Mouse (Mus musculus) lung, postnatal 0 days (tissue): ENCODE measurements around the gene Spint2. TPM values are rescaled to one million over a fixed set of nuclear protein-coding genes. Genes with fewer than 3 reads are reported as not detected.

Source experiments
- ATAC-seq: fragments of 200-750 bp; cut with Nextera tagmentation; 2 replicates; pipeline ENCODE4 v1.8.0; 2017; ENCODE audit warnings: moderate library complexity
- DNase-seq: peaks from one replicate; pipeline ENCODE4 v3.0.0-alpha.2; 2016; ENCODE audit warnings: low spot score
- H3K27ac ChIP-seq: fragments of 300-500 bp; sonication (generic); 2 replicates; pipeline ENCODE4 v1.5.1; 2014; ENCODE audit warnings: antibody characterized with exemption, mild to moderate bottlenecking, low read length, mixed read lengths
- H3K27me3 ChIP-seq: fragments of 300-500 bp; sonication (generic); replicated peaks from 2 replicates; pipeline ENCODE4 v1.6.1; 2014; ENCODE audit warnings: low read length, mixed read lengths; ENCODE audit not compliant: insufficient read depth
- H3K36me3 ChIP-seq: fragments of 300-500 bp; sonication (generic); 2 replicates; pipeline ENCODE4 v1.6.1; 2014; ENCODE audit warnings: low read length, mixed read lengths; ENCODE audit not compliant: insufficient read depth
- H3K4me1 ChIP-seq: fragments of 300-500 bp; sonication (generic); 2 replicates; pipeline ENCODE4 v1.6.1; 2014; ENCODE audit warnings: antibody characterized with exemption, low read depth, low read length, mixed read lengths; ENCODE audit not compliant: insufficient read depth
- H3K4me2 ChIP-seq: fragments of 300-500 bp; sonication (generic); replicated peaks from 2 replicates; pipeline ENCODE4 v1.6.1; 2014; ENCODE audit warnings: low read depth, mild to moderate bottlenecking, low read length, moderate library complexity, mixed read lengths
- H3K4me3 ChIP-seq: fragments of 300-500 bp; sonication (generic); 2 replicates; pipeline ENCODE4 v1.5.1; 2014; ENCODE audit warnings: low read depth, low read length
- H3K9ac ChIP-seq: fragments of 300-500 bp; sonication (generic); replicated peaks from 2 replicates; pipeline ENCODE4 v1.6.1; 2014; ENCODE audit warnings: low read depth, mild to moderate bottlenecking
- H3K9me3 ChIP-seq: fragments of 300-500 bp; sonication (generic); 2 replicates; pipeline ENCODE4 v1.6.1; 2016; ENCODE audit warnings: low read length, mixed read lengths
- CTCF ChIP-seq: IDR thresholded peaks from 2 replicates; pipeline ENCODE4 v1.5.1; 2016; ENCODE audit warnings: antibody characterized with exemption, mild to moderate bottlenecking
- EP300 ChIP-seq: IDR thresholded peaks from 2 replicates; pipeline ENCODE4 v1.6.1; 2016; ENCODE audit warnings: antibody characterized with exemption, mild to moderate bottlenecking, control low read depth
- WGBS: fragments of 180-500 bp; shearing (Covaris S2); extraction: QIAGEN DNeasy Blood & Tissue Kit; methylation state at CpG from one replicate; pipeline ENCODE4 v1.1.7; 2014; 5-methylcytosine and 5-hydroxymethylcytosine counted together
- polyA plus RNA-seq: library from polyadenylated mRNA; unstranded; fragments of >200 nt; fragmentation: Nextera tagmentation; extraction: Ambion mirVana; gene quantifications from 2 replicates; pipeline ENCODE4 v1.2.1, GENCODE M21; 2015

The Spint2 gene
- polyA plus RNA-seq, 1 experiment from 2014 or later: 429 TPM

DNA sequence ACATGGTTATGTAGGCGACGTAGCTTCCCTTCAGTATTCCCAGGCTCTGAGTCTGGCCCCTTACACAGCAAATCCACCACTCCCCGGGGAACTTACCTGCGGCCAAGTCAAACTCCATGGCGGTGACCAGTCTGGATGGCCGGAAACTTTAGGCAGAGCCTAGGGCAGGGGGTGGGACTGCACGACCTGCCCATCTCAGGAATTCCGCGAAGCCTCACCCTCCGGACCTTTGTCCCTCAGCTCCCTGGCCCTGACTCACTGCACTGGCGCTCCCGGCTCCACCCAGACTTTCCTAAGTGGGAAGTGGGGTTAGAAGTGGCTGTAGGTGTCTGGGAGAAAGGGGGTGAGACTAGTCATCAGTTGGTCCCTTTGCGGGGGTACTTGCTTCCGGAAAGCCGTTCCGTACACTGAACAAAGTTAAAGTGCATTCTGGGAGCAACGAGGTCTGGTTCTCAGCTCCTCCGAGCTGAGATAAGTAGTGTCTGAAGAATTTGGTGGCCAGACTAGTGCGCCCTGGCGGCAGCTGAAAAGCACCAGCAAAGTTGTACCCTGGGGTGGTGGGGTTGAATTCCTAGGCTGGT, 33.4 kb downstream of the Spint2 start, which contains the start of gene 2200002D01Rik:
Gene 2200002D01Rik, minus strand, starts transcription at position 206 of the 581 bp plus-strand sequence.
- 26% methylated on average over 20 of the region's 20 CpGs for WGBS
- H3K9me3 ChIP-seq: no peaks in the 10 kb centered on the region
- H3K4me3 ChIP-seq: peak within 1 kb of the TSS; percentile 41
- DNase-seq (peak; percentile 87), ATAC-seq (peak; percentile 91)
- peak; percentile 53 for TF ChIP-seq CTCF
- TF ChIP-seq EP300: peak; percentile 82
- peak within 1 kb of the TSS; percentile 95 for H3K27ac ChIP-seq
- H3K4me1 ChIP-seq: peaks cover 8% of the 10 kb centered on the region
- peak within 1 kb of the TSS; percentile 46 for H3K9ac ChIP-seq
- no peaks in the 10 kb centered on the region for H3K27me3 ChIP-seq
- no peaks in the 10 kb centered on the region; the same call in 1 of the 2 replicates for H3K36me3 ChIP-seq
- H3K4me2 ChIP-seq: peak within 1 kb of the TSS; percentile 71

DNA sequence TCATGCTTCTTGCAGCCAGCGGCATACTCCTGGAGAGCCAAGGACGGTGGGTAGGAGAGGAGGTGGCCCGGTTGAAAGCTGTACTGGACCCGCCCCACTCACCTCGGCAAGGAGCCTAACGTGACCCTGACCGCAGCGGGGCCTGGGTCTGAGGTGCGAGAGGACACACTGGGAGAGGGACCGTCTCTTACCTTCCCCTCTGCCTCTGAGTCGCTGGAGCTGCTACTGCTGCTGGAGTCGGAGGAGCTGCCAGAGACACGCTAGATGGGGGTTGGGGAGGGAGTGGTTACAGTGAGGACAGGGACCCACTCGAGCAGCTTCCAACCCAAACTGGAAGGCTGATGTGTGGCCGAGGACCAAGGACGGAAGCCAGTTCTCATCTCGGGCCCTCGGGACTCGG, 34.0 kb downstream of the Spint2 start:
- ATAC-seq (peak; percentile 16), DNase-seq (no peak)
- Histone ChIP-seq H3K27me3 (no peaks in the 10 kb centered on the region), H3K4me3 (peak overlapping the region; percentile 41), H3K4me1 (peaks cover 8% of the 10 kb centered on the region), H3K36me3 (no peaks in the 10 kb centered on the region; the same call in 1 of the 2 replicates), H3K9ac (peak overlapping the region; percentile 46), H3K9me3 (no peaks in the 10 kb centered on the region), H3K27ac (peak overlapping the region; percentile 95), H3K4me2 (peak overlapping the region; percentile 71)
- no peak for TF ChIP-seq CTCF
- no peak for TF ChIP-seq EP300
- WGBS: 20% methylated on average over 19 of the region's 19 CpGs

GRCm38 (mm10) chr7:29247314-29247700, 34.4 kb downstream of the Spint2 start:
- Histone ChIP-seq H3K9ac (peak overlapping the region; percentile 46), H3K4me1 (peaks cover 8% of the 10 kb centered on the region), H3K27me3 (no peaks in the 10 kb centered on the region), H3K4me2 (peak overlapping the region; percentile 71), H3K36me3 (no peaks in the 10 kb centered on the region; the same call in 1 of the 2 replicates), H3K4me3 (peak overlapping the region; percentile 41), H3K9me3 (no peaks in the 10 kb centered on the region), H3K27ac (peak overlapping the region; percentile 95; the same call in 1 of the 2 replicates)
- peak; percentile 33 for ATAC-seq
- peak; percentile 83 for DNase-seq
- no peak for TF ChIP-seq EP300
- TF ChIP-seq CTCF: peak; percentile 96
- WGBS: 28% methylated on average over 16 of the region's 16 CpGs

GRCm38 (mm10) chr7:29246619-29247313, 34.9 kb downstream of the Spint2 start:
- no peaks in the 10 kb centered on the region for H3K9me3 ChIP-seq
- 0 out of 2 replicates have a peak overlapping the region, but pooled peaks have one; percentile 21 for H3K27ac ChIP-seq
- H3K36me3 ChIP-seq: no peaks in the 10 kb centered on the region; the same call in 1 of the 2 replicates
- no peak overlapping the region for H3K9ac ChIP-seq
- peaks cover 8% of the 10 kb centered on the region for H3K4me1 ChIP-seq
- TF ChIP-seq CTCF: no peak; the same call in 1 of the 2 replicates
- no peak for TF ChIP-seq EP300
- H3K4me3 ChIP-seq: peak overlapping the region; percentile 41; the same call in 1 of the 2 replicates
- peak overlapping the region; percentile 71 for H3K4me2 ChIP-seq
- H3K27me3 ChIP-seq: no peaks in the 10 kb centered on the region
- DNase-seq: no peak
- no peak for ATAC-seq
- WGBS: 68% methylated on average over 21 of the region's 21 CpGs

DNA sequence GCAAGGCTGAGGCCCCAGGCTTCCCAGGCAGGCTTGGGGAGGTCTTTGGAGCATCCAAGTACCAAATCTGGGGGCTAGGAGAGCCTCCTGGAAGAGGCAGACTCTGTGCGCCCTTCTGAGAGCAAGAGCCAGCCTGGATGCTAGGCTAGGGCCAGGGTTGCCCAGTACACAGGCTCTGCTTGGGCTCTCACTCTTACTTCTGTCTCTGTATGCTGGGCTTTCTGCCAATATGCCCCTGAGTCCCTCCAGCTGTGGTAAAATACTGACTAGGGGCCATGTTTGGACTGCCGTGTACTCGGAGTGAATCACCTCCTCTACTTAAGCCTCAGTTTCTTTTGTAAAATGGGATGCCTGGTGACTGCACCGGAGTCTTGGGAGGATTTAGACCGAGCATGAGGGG, 35.7 kb downstream of the Spint2 start:
- Histone ChIP-seq H3K9me3 (no peaks in the 10 kb centered on the region), H3K4me3 (no peak overlapping the region), H3K4me1 (peaks cover 8% of the 10 kb centered on the region), H3K27ac (no peak overlapping the region), H3K9ac (no peak overlapping the region), H3K4me2 (no peak overlapping the region), H3K36me3 (no peaks in the 10 kb centered on the region; the same call in 1 of the 2 replicates), H3K27me3 (no peaks in the 10 kb centered on the region)
- ATAC-seq: no peak
- peak; percentile 62 for DNase-seq
- TF ChIP-seq CTCF (no peak), EP300 (no peak)
- 63% methylated on average over 5 of the region's 5 CpGs for WGBS

GRCm38 (mm10) chr7:29244732-29245416, 36.8 kb downstream of the Spint2 start:
- ATAC-seq: no peak
- H3K27me3 ChIP-seq: no peaks in the 10 kb centered on the region
- no peak overlapping the region for H3K4me3 ChIP-seq
- H3K36me3 ChIP-seq: no peaks in the 10 kb centered on the region; the same call in 1 of the 2 replicates
- peaks cover 8% of the 10 kb centered on the region for H3K4me1 ChIP-seq
- H3K27ac ChIP-seq: no peak overlapping the region
- no peak overlapping the region for H3K9ac ChIP-seq
- TF ChIP-seq CTCF: peak; percentile 81
- TF ChIP-seq EP300: no peak
- H3K9me3 ChIP-seq: no peaks in the 10 kb centered on the region
- WGBS: 84% methylated on average over 7 of the region's 7 CpGs
- no peak overlapping the region for H3K4me2 ChIP-seq
- peak; percentile 54 for DNase-seq
